ENCODE assay signal across 12 mouse cellular contexts in genomic region chr2:172787203-172787944, GRCm38 (mm10).
DNase-seq lines count a peak whose midpoint lies in the region; ATAC-seq and TF ChIP-seq lines count a peak whose summit lies in the region.
"Had no signal": no experiment of that assay in that cellular context is flagged by ENCODE, and none has a peak within 500 bp of the region (broad histone marks: within the 10 kb centered on the region; RNA-seq: fewer than 3 reads in every experiment).

No protein-coding gene starts in this region.

- ATAC-seq in lung, postnatal 0 days, result peak; percentile 27; the same call in 1 of the 2 replicates
- no peak for ATAC-seq in hindbrain, embryonic 12.5 days (ENCODE audit: low FRiP score)
- ATAC-seq in liver, embryonic 15.5 days (ENCODE audit: insufficient read depth), result no peak
- ATAC-seq in megakaryocyte progenitor cell, adult 5-6 weeks (replicated peaks; ENCODE audit: poor library complexity), result no peak

- H3K4me3 ChIP-seq in lung, postnatal 0 days (ENCODE audit: low read depth, low read length), result peak overlapping the region; percentile 15; the same call in 1 of the 2 replicates
- 0 out of 2 replicates have a peak overlapping the region, but pooled peaks have one; percentile 2 for H3K4me3 ChIP-seq in hindbrain, embryonic 12.5 days
- H3K4me3 ChIP-seq in liver, embryonic 15.5 days (replicated peaks), result no peak overlapping the region

- no peaks in the 10 kb centered on the region for H3K27me3 ChIP-seq in lung, postnatal 0 days (replicated peaks; ENCODE audit: insufficient read depth, low read length)
- peaks cover 57% of the 10 kb centered on the region for H3K27me3 ChIP-seq in hindbrain, embryonic 12.5 days
- H3K27me3 ChIP-seq in liver, embryonic 15.5 days, result peaks cover 40% of the 10 kb centered on the region

- no peaks in the 10 kb centered on the region for H3K9me3 ChIP-seq in lung, postnatal 0 days (ENCODE audit: low read length)
- peaks cover 9% of the 10 kb centered on the region; the same call in 1 of the 2 replicates for H3K9me3 ChIP-seq in hindbrain, embryonic 12.5 days (replicated peaks)
- no peaks in the 10 kb centered on the region for H3K9me3 ChIP-seq in liver, embryonic 15.5 days (replicated peaks)

- no peak overlapping the region for H3K27ac ChIP-seq in lung, postnatal 0 days (ENCODE audit: low read length)
- no peak overlapping the region for H3K27ac ChIP-seq in hindbrain, embryonic 12.5 days
- no peak overlapping the region for H3K27ac ChIP-seq in liver, embryonic 15.5 days (replicated peaks)
- H3K27ac ChIP-seq: liver, embryonic 14.5 days had no signal

- peak; percentile 20 for DNase-seq in lung, postnatal 0 days (ENCODE audit: low spot score)
- DNase-seq in lung, postnatal 36 days, result no peak
- DNase-seq in yolk sac, embryonic 10.5 days (ENCODE audit: low spot score), result peak; percentile 30
- DNase-seq in right cerebral cortex, postnatal 36 days (ENCODE audit: low spot score in 2 of 2), result no peak
- DNase-seq in kidney, adult 18-20 months, result no peak
- DNase-seq: cerebellum, adult 11-12 months; gastrocnemius, postnatal 36 days; right cerebral cortex, postnatal 4 days had no signal

- H3K4me2 ChIP-seq in lung, postnatal 0 days (replicated peaks; ENCODE audit: low read depth, low read length), result peak overlapping the region; percentile 39
- H3K4me2 ChIP-seq in hindbrain, embryonic 12.5 days (replicated peaks), result peak overlapping the region; percentile 29
- peak overlapping the region; percentile 27 for H3K4me2 ChIP-seq in liver, embryonic 15.5 days

- H3K9ac ChIP-seq in lung, postnatal 0 days (replicated peaks; ENCODE audit: low read depth), result no peak overlapping the region
- H3K9ac ChIP-seq in hindbrain, embryonic 12.5 days, result no peak overlapping the region
- no peak overlapping the region for H3K9ac ChIP-seq in liver, embryonic 15.5 days
- H3K9ac ChIP-seq: liver, embryonic 14.5 days had no signal

- no peak for TF ChIP-seq EP300 in lung, postnatal 0 days (IDR thresholded peaks at IDR 0.05)

- no peaks in the 10 kb centered on the region for H3K36me3 ChIP-seq in lung, postnatal 0 days (ENCODE audit: insufficient read depth, low read length)
- H3K36me3 ChIP-seq in hindbrain, embryonic 12.5 days, result no peaks in the 10 kb centered on the region
- no peaks in the 10 kb centered on the region for H3K36me3 ChIP-seq in liver, embryonic 15.5 days (replicated peaks)

- no peak for TF ChIP-seq CTCF in lung, postnatal 0 days (IDR thresholded peaks at IDR 0.05)

- WGBS in lung, postnatal 0 days, result 24% methylated on average over 30 of the region's 30 CpGs
- WGBS in hindbrain, embryonic 12.5 days, result 30% methylated on average over 30 of the region's 30 CpGs
- WGBS in liver, embryonic 15.5 days (ENCODE audit: insufficient replicate concordance), result 20% methylated on average over 30 of the region's 30 CpGs

- H3K4me1 ChIP-seq in lung, postnatal 0 days (ENCODE audit: insufficient read depth, low read depth, low read length), result no peaks in the 10 kb centered on the region; the same call in 1 of the 2 replicates
- H3K4me1 ChIP-seq in hindbrain, embryonic 12.5 days, result peaks cover 8% of the 10 kb centered on the region
- no peaks in the 10 kb centered on the region for H3K4me1 ChIP-seq in liver, embryonic 15.5 days (replicated peaks)

Comparison
In these comparisons a context has a peak if more than half of its experiments do, and no peak if none do; other contexts are left out.
1. DNase-seq: peak in lung, postnatal 0 days (single experiment) and yolk sac, embryonic 10.5 days (single experiment); none in lung, postnatal 36 days (single experiment), right cerebral cortex, postnatal 36 days (0 of 2) and kidney, adult 18-20 months (single experiment).
2. Peak in every context shown above with its lines, with median percentiles within 50 percentile points of each other: H3K4me2 ChIP-seq.